Mouse (Mus musculus) heart, postnatal 0 days (tissue): ENCODE measurements around the gene Pde4d.

Experiments used
- CTCF ChIP-seq: IDR thresholded peaks from 2 replicates; pipeline ENCODE4 v1.5.1; 2016; ENCODE audit warnings: antibody characterized with exemption, control low read depth, low read depth
- EP300 ChIP-seq: IDR thresholded peaks from 2 replicates; pipeline ENCODE4 v1.6.1; 2016; ENCODE audit warnings: antibody characterized with exemption, low read depth

DNA sequence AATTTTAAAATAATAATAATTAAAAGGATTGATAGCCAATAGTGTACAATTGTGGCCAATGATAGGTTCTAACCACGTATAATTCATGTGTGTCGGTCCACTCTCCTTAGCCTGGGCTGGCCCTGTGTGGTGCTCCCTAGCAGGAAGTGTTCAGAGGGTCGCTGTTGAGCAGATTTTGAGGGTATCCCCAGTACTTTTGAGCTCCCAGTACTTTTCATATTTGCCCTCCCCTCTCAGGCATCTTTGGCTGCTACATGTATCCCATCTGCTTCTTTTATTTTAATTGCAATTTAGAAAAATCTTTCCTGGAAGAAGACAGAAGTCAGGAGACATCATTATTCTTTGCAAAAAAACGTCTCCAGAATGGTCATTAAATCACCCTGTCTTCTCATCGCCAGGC, 1119.7 kb downstream of the Pde4d start:
- no peak for TF ChIP-seq CTCF
- no peak for TF ChIP-seq EP300
